Mouse (Mus musculus) C2C12 (cell line): ENCODE measurements around the gene Smim27. TPM values are rescaled to one million over a fixed set of nuclear protein-coding genes. Genes with fewer than 3 reads are reported as not detected.

ENCODE experiments used
- H3K27me3 ChIP-seq: one replicate; pipeline ENCODE4 v1.6.1; 2011; ENCODE audit not compliant: control insufficient read depth, insufficient read depth, insufficient read length
- H3K36me3 ChIP-seq: one replicate; pipeline ENCODE4 v1.6.1; 2011; ENCODE audit not compliant: control insufficient read depth, insufficient read depth
- H3K4me3 ChIP-seq: one replicate; pipeline ENCODE4 v1.5.1; 2011; ENCODE audit warnings: mild to moderate bottlenecking, control low read depth; ENCODE audit not compliant: poor library complexity, insufficient read depth, severe bottlenecking
- H3K79me2 ChIP-seq: one replicate; pipeline ENCODE4 v1.6.1; 2011; ENCODE audit not compliant: control insufficient read depth, insufficient read depth
- H3K79me3 ChIP-seq: one replicate; pipeline ENCODE4 v1.6.1; 2011; ENCODE audit warnings: low read depth, control low read depth
- H3ac ChIP-seq: one replicate; pipeline ENCODE3; 2011; ENCODE audit warnings: low read depth; ENCODE audit not compliant: control insufficient read depth, insufficient read length
- CEBPB ChIP-seq: IDR thresholded peaks from one replicate; pipeline ENCODE4 v1.6.1; 2011; ENCODE audit warnings: low read depth, mild to moderate bottlenecking, control low read depth, moderate library complexity
- CTCF ChIP-seq: IDR thresholded peaks from one replicate; pipeline ENCODE4 v1.5.1; 2011; ENCODE audit not compliant: control insufficient read depth, insufficient read depth, insufficient read length
- FOSL1 ChIP-seq: IDR thresholded peaks from one replicate; pipeline ENCODE4 v1.8.0; 2011; ENCODE audit warnings: mild to moderate bottlenecking, low read length; ENCODE audit not compliant: poor library complexity, insufficient read depth, severe bottlenecking
- MAX ChIP-seq: IDR thresholded peaks from one replicate; pipeline ENCODE4 v1.6.1; 2011; ENCODE audit warnings: mild to moderate bottlenecking, control low read depth
- MYOD1 ChIP-seq: IDR thresholded peaks from one replicate; pipeline ENCODE4 v1.6.1; 2011; ENCODE audit warnings: low read depth; ENCODE audit not compliant: control insufficient read depth, insufficient read length
- MYOG ChIP-seq: IDR thresholded peaks from one replicate; pipeline ENCODE4 v1.6.1; 2011; ENCODE audit not compliant: control insufficient read depth, insufficient read length; ENCODE audit errors: extremely low read depth
- USF1 ChIP-seq: IDR thresholded peaks from one replicate; pipeline ENCODE4 v1.6.1; 2011; ENCODE audit warnings: low read depth, mild to moderate bottlenecking, control low read depth, moderate library complexity
- polyA plus RNA-seq: library from polyadenylated mRNA; unstranded; fragments of >200 nt; fragmentation: generic; extraction: Trizol; gene quantifications from one replicate; pipeline ENCODE4 v1.2.1, GENCODE M21; 2012; ENCODE audit warnings: missing spikeins

Smim27 gene
- polyA plus RNA-seq, 1 experiment: 5.2 TPM

- Histone ChIP-seq H3K27me3 (no peaks in the 10 kb centered on the region), H3K79me3 (peaks cover 59% of the 10 kb centered on the region), H3ac (peak overlapping the region; percentile 84), H3K4me3 (peak overlapping the region; percentile 67), H3K79me2 (peaks cover 63% of the 10 kb centered on the region), H3K36me3 (peaks cover 70% of the 10 kb centered on the region)
- TF ChIP-seq MYOG (no peak), USF1 (no peak), CEBPB (no peak), FOSL1 (no peak), CTCF (no peak), MYOD1 (no peak)
These were observed 1.1 kb upstream of the Smim27 start for GRCm38 (mm10) chr4:40268204-40268813.

GRCm38 (mm10) chr4:40268835-40269234 lies 544 bp upstream of the Smim27 start:
- Histone ChIP-seq H3K79me3 (peaks cover 53% of the 10 kb centered on the region), H3K36me3 (peaks cover 70% of the 10 kb centered on the region), H3K79me2 (peaks cover 57% of the 10 kb centered on the region), H3ac (peak overlapping the region; percentile 84), H3K27me3 (no peaks in the 10 kb centered on the region), H3K4me3 (peak overlapping the region; percentile 67)
- TF ChIP-seq MYOD1 (no peak), MYOG (no peak), FOSL1 (no peak), CEBPB (no peak)

GRCm38 (mm10) chr4:40278880-40279275 lies 9.5 kb downstream of the Smim27 start:
- H3K36me3 ChIP-seq: peaks cover 9% of the 10 kb centered on the region
- no peaks in the 10 kb centered on the region for H3K27me3 ChIP-seq
- H3K79me3 ChIP-seq: peaks cover 17% of the 10 kb centered on the region
- H3ac ChIP-seq: peak overlapping the region; percentile 67
- TF ChIP-seq MYOD1 (no peak), CTCF (no peak), FOSL1 (no peak), MYOG (no peak), CEBPB (no peak), MAX (no peak), USF1 (no peak)
- H3K4me3 ChIP-seq: peak overlapping the region; percentile 95
- peaks cover 43% of the 10 kb centered on the region for H3K79me2 ChIP-seq

- peak within 1 kb of the TSS; percentile 67 for H3ac ChIP-seq
- peaks cover 8% of the 10 kb centered on the region for H3K36me3 ChIP-seq
- H3K27me3 ChIP-seq: no peaks in the 10 kb centered on the region
- H3K79me3 ChIP-seq: peaks cover 17% of the 10 kb centered on the region
- TF ChIP-seq MYOG (no peak), MAX (peak; percentile 56)
- peak within 1 kb of the TSS; percentile 95 for H3K4me3 ChIP-seq
- H3K79me2 ChIP-seq: peaks cover 43% of the 10 kb centered on the region
These were observed 10.0 kb downstream of the Smim27 start, which contains the start of gene Ndufb6 for GRCm38 (mm10) chr4:40279276-40279900. TSS of gene Ndufb6 (minus strand) at chr4:40279421.

- Histone ChIP-seq H3K36me3 (no peaks in the 10 kb centered on the region), H3K79me2 (no peaks in the 10 kb centered on the region), H3K27me3 (no peaks in the 10 kb centered on the region), H3ac (no peak overlapping the region), H3K79me3 (no peaks in the 10 kb centered on the region), H3K4me3 (no peak overlapping the region)
- TF ChIP-seq USF1 (no peak), MYOD1 (no peak), MAX (no peak), FOSL1 (no peak), CEBPB (no peak), MYOG (no peak), CTCF (no peak)
These were observed 16.2 kb downstream of the Smim27 start for GRCm38 (mm10) chr4:40285582-40285981.

GRCm38 (mm10) chr4:40287415-40287814 lies 18.0 kb downstream of the Smim27 start:
- TF ChIP-seq CTCF: no peak
- no peak for TF ChIP-seq USF1
- no peak for TF ChIP-seq MYOD1
- TF ChIP-seq MYOG: no peak
- no peak for TF ChIP-seq FOSL1
- no peak for TF ChIP-seq MAX
- no peak for TF ChIP-seq CEBPB
- Histone ChIP-seq H3ac (no peak overlapping the region), H3K36me3 (no peaks in the 10 kb centered on the region), H3K79me2 (no peaks in the 10 kb centered on the region), H3K79me3 (no peaks in the 10 kb centered on the region), H3K4me3 (no peak overlapping the region), H3K27me3 (no peaks in the 10 kb centered on the region)
